Mouse (Mus musculus) CH12F3 (cell line): ENCODE data around the gene S100a5.

Experiments used
- in situ Hi-C: fragments of 300-500 bp; cut with MboI; formaldehyde crosslinking; loops from 2 replicates; pipeline ENCODE4 v1.14.3; 2020; ENCODE audit warnings: low sequenced_read_pairs

The S100a5 gene

DNA sequence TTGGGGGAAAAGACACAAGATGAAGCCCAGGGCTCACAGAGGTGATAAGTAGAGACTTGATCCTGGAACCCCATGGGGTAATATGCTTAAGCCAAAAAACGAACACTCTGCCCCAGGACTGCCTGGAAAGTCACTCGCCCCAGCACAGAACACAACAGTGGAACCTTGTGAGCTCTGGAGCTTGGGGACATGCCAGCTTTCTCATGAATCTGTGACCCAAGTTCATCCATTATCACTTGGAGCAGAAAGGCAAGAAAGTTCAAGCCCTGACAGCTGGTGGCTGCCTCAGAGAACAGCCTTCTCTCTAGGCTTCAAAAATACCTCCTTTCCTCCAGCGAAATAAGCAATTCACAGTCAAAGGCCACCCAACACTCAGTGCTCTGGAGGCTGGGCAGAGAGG, 8.9 kb upstream of the S100a5 start:
- in situ Hi-C loops, result no loop called here

DNA sequence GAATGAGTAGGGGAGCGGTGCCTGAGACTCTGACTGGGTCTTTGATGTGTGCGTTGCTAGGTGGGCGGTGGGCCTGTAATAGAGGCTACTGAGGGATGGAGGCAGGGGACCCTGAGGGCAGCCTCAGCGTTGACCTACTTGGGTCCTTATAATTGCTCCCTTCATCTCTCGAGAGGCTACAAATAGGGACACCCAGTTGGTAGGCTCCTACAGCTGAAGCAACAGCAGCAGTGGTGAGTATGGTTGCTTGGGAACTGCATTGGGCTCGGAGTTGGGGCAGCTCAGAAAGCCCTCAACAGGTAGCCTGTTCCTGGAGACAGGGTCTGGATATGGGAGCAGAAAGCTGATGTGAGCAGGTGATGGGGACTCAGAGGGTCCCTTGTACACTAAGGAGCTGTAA, 8.3 kb upstream of the S100a5 start:
- in situ Hi-C loops, result no loop called here

DNA sequence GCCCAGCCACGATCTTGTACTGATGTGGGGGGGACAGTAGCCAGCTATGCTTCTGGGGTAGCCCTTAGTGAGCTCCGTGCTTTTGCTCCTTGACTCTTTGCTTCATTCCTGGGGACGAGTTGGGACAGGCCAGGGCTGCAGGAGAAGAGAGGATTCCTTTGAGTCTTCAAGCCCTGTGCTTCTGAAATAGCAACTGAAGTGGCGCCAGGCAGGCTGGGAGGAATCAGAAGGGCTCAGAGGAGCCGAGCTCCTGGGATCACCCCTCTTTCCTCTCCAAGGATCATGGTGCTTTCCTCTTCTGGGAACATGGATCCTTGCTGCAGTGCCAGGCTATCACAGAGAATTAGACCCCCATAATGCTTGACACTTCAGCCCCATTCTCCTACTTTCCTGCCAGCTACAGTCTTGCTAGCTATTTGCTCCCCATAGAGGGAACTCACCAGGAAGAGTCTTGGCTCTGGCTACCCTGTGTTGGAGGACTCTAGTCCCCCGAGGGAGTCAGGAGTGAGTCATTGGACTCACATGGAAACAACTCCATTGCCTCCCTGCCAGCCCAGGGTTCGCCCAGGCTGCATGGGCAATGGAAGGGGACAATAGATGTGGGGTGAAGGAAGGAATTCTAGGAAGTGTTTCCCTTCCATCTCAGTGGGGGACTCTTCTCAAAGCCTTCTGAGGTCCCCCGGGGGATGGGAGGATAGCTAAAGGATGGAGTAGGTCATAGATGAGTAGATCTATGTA, 7.7 kb upstream of the S100a5 start:
- in situ Hi-C loops, result no loop called here

DNA sequence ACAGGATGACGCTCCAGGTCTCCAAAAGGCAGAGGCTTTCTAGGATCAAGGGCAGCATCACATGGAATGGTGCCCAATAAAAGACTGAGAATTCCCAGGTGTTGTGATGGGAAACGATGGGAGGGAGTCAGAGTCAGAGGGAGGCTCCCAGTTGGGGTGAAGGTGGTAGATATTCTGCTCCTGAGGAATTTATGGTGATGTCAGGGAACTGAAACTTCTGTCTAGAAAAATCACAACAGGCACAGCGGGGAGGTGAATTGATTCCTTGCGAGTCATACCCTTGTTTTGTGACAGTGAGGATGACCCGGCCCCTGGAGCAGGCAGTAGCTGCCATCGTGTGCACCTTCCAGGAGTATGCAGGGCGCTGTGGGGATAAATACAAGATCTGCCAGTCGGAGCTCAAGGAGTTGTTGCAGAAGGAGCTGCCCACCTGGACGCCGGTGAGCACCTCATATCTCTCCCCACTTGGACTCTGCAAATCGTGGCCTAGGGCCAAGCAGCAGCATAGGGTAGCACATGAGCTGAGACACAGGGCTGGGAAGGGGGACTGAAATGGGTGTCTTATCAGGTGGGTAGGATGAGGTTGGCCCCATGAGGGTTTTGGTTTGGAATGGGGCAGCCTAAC, 6.7 kb upstream of the S100a5 start, which contains the start of gene Gm42674:
Gene Gm42674 (plus strand): TSS at position 419 of the 625 bp plus-strand sequence.
- in situ Hi-C loops, result no loop called here

DNA sequence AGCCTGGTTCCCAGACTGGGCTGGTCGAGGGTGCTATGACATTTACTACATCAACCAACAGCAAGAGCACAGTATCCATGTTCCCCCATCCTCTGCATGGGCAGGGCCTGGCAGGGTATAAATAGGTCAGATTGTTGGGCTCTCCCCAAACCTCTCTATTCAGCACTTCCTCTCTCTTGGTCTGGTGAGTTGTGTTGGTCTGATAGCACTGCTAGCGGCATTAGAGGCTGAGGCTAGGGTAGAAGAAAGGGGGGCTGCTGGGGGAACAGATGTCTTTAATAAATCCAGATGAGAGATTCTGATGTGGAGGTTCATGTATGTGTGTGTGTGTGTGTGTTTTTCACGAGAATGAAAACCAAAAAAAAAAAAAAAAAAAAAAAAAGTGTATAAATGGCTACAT, 4.7 kb upstream of the S100a5 start, which contains the start of gene S100a4:
Gene S100a4 (plus strand): TSS at position 149 of the 400 bp plus-strand sequence.
- in situ Hi-C loops, result no loop called here

DNA sequence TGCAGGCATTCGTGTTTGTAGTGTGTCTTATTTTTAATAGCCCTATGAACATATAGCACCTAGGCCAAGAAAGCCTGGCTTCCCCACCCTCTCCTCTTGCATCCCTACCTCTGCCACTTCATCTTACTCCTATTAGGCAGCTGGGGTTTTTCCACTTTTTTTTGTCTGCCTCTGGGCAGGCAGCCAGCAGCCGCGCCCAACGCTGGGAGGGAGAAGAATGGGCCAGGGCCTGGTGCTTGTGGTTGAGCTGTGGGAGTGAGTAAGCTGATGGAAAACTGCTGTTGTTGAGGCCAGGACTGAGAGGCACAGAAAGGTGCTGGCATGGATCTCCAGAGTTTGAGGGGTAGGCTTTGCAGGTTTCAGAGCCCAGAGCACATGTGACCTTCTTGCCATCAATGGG, 3.9 kb upstream of the S100a5 start:
- in situ Hi-C loops, result no loop called here

DNA sequence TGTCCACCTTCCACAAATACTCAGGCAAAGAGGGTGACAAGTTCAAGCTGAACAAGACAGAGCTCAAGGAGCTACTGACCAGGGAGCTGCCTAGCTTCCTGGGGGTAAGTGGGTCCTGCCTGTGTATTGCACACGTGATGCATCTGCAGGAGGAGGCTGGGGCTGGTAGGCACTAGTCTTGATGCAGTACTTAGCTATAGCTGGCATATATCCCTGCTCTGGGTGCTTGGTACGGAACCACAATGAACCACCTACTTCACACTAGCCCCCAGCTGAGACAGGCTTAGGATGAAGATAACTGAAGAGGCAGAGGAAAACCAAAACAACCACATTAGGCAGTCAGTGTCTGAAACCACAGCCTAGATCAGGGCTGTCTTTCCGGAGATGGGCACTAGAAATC, 3.3 kb upstream of the S100a5 start:
- in situ Hi-C loops, result no loop called here

DNA sequence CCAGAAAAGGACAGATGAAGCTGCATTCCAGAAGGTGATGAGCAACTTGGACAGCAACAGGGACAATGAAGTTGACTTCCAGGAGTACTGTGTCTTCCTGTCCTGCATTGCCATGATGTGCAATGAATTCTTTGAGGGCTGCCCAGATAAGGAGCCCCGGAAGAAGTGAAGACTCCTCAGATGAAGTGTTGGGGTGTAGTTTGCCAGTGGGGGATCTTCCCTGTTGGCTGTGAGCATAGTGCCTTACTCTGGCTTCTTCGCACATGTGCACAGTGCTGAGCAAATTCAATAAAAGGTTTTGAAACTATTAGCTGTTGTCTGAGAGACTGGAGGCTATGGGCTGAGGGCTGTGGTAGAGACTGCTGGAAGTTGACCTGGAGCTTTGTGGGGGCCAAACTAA, 2.6 kb upstream of the S100a5 start:
- in situ Hi-C loops, result no loop called here

DNA sequence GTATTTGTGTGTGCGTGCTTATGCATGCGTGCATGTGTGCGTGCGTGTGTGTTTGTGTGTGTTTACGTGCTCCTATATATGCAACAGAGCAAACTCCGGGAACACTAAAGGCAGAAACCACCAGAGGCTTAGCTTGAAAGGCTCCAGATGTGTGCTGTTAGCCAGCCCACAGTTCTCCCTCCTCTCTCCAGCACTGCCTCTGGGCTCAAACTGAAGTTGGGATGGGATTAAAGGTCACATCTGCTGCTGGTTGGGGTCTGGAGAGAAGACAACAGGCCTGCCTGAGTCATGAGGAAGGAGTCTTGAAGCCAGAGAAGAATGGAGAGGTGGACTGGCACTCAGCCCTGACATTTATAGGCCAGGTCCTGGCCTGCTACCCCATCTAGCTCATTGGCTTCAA, 2.1 kb upstream of the S100a5 start:
- in situ Hi-C loops, result no loop called here

DNA sequence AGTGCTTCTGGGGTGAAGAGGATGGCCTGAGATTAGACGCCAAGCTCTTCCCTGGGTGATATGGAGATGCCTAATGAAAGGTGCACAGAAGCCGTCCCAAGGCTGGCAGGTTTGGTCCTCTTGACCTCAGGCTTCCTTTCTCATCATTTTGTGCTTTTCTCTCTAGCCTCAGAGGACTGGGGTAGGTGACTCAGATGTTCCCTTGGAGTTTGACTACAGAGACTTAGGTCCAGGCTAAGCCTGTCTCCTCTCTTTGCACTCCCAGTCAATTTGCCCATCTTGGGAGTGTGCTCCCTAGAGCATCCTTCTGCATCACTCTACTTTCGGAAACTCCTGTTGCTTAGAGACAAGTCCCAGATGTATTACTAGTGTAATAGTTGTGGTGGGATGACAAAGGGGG, 962 bp upstream of the S100a5 start:
- in situ Hi-C loops, result no loop called here

DNA sequence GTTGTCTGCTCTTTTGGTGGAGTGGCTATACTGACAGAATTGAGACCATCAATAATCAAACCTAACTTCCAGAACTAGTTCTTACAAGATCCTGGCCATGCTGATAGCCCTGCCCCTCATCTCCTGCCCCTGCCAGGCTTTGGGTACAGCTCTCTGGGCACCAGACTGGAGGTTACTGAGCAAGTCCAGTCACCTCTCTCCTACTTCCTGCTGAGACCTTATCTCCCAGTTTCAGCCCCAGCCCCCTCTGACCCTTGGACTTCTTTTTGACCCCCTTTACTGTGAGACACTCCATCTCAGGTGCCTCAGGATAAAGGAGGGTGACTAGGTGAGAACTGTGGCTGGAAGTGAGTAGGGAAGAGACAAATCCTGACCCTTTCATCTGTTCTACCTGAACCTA, 779 bp downstream of the S100a5 start:
- in situ Hi-C loops, result no loop called here

DNA sequence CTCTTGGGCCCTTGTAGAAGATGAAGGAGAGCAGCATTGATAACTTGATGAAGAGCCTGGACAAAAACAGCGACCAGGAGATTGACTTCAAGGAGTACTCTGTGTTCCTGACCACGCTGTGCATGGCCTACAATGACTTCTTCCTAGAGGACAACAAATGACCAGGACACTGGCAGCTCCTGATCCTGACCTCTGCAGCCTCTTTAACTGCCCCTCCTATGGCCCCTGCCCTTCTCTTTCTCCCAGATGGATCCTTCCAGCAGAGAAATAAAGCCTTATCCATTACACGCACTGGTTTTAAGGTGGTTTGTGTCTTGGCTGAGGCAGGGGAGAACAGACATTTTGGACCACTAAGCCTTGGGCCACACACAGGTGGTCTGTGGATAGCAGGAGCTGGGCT, 3.2 kb downstream of the S100a5 start:
- in situ Hi-C loops, result no loop called here

DNA sequence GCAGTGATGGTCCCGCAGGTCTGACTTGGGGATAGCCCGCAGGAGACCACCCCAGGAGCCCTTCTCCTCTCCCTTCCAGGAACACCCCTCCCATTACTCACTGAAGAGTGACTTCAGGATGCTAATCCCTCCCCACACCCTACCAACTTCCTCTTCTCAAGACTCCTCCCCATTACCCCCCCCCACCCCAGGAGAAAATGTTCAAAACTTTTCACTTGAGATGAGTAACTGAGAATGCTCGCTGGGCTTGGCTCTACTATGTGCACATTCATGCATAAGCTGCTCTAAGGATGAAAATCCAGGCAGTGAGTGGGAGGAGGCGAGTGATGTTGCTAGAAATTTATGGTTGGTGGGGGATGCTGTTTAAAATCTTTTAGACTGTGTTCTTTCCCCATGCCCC, 3.7 kb downstream of the S100a5 start:
- in situ Hi-C loops, result no loop called here

DNA sequence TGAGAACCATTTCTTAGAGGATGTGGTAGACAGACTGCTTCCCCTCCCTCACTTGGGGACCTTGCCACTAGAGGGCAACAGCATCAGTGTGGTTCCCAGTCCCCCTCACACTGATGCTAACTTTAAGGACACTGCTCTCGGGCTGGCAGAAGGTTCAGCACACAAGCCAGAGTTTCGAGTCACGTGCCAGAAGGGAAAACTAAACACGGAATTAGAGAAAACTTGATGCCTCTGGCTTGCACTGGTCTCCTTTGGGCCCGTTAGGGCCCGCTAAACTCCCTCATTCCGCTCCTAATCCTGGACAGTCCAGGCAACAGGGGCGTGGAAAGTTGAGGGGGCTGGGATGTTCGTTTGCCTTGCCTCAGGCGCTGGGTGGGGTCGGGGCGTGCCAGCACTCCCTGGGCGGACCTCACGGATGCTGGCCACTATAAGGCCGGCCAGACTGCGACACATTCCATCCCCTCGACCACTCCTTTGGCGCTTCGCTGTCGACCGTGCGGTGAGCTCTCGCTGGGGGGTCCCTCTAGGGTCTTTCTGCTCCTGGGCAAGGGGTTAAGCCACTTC, 4.5 kb downstream of the S100a5 start, which contains the start of gene S100a6:
Gene S100a6 (plus strand): TSS at position 155 of the 564 bp plus-strand sequence.
- in situ Hi-C loops, result no loop called here

DNA sequence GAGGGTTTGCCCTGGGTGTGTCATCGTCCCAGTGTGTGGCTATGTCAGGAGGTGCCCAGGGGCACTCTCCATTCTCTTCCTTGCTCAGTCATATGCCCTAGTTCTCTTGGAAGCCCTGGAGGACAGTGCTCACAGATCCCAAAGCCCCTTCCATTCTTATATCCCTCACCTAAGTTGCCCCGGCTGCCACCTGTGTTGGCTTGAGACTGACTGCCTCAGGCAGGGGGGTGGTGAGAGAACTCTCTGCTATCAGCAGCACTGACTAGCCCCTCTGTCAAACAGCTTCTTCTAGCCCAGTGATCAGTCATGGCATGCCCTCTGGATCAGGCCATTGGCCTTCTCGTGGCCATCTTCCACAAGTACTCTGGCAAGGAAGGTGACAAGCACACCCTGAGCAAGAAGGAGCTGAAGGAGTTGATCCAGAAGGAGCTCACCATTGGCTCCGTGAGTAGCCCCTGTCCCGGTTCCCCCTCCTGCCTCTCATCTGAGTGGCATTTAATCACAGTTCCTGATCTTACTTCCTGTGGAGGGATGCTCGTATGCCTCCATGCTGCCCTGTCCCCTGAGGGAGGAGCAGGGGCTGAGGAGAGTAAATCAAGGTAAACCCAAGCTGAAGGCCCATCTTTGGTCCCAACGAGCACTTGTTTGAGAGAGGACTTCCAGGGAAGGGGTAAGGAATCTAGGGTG, 5.3 kb downstream of the S100a5 start:
- in situ Hi-C loops, result no loop called here

DNA sequence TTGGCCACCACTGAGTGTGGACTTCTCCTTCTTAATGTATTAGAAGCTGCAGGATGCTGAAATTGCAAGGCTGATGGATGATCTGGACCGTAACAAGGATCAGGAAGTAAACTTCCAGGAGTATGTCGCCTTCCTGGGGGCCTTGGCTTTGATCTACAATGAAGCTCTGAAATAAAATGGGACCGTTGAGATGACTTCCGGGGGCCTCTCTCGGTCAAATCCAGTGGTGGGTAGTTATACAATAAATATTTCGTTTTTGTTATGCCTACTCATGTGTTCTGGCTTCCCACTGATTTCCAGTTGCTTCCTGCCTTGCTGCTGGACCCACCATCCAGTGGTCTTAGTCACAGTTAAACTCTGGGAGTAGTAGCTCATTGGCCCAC, 5.8 kb downstream of the S100a5 start:
- in situ Hi-C loops, result no loop called here

DNA sequence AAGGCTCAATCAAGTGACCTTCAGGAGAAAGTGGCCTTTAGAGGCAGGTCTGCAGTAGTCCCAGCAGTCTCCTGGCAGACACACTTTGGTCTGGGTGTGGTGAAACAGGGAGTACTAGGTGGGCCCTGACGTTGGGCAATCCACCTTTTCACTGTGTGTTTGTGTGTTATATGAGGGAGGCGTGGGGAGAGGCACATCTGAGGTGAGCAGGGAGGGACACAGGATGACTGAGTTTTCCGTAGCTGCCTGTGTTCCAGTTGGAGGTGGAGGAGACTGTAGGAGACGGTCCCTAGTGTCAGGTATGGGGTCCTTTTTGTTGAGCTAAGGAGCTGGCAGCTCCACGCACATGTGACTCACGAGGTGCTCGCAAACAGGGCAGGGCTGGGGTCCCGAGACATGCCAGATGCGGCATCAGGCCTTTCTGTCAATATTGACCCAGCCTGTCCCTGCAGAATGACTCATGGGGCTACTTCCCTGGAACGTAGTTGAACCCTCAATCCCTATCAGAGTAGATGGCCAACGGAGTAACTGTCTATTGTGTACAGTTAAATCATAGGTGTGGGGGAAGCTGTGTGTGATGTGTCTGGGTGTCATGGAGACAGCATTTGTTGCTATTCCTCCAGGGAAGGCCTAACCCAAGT, 6.4 kb downstream of the S100a5 start:
- in situ Hi-C loops, result no loop called here

DNA sequence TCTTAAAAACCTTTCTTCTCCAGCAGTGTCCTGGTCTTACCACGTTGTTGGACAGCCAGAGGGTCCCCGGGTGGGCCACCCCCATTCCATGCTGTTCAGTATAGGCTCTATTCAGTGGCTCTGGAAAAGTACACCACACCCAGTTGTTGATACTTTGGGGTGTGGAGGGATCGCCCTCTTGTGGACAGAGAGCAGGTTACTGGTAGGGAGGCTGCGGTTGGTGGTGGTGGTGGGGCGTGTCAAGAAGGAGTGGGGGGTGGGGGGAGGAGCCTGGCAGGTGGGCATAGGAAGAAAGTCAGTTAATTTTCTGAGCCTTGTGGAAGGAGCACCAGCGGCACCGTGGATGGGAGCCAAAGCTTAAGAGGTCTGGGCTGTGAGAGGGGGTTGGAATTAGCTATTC, 7.1 kb downstream of the S100a5 start:
- in situ Hi-C loops, result no loop called here

DNA sequence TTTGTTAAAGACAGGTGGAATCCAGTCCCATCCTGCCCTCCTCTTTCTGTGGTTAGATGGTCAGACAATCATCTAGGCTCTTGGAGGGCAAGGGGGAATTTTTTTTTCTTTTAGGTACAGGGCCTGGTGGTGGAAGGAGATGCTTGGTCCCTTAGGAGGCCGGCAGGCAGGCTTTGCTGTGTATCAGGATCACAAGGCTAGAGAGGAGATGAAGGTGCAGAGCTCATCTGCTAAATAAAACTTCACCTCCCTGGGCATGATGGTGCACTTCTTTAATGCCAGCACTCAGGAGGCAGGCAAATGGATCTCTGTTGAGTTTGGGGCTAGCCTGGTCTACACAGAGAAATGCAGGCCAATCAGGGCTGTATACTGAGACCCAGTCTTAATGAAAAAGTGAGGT, 7.6 kb downstream of the S100a5 start:
- in situ Hi-C loops, result no loop called here

DNA sequence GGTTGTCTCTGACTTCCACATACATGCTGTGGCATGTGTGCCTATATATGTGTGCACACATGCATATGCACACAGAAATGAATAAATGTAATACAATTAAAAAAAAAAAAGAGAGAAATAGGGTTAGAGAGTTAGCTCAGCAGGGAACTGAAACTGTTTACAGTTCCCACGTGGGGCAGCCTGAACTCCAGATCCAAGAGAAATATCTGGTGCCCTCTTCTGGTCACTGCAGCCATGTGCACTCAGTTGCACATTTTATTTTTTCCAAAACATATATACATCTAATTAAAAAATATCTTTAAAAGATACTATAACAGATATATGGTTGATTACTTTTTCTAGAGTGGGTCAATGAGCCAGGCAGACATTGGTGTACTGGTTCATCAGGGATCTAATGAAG, 9.3 kb downstream of the S100a5 start:
- in situ Hi-C loops, result no loop called here

DNA sequence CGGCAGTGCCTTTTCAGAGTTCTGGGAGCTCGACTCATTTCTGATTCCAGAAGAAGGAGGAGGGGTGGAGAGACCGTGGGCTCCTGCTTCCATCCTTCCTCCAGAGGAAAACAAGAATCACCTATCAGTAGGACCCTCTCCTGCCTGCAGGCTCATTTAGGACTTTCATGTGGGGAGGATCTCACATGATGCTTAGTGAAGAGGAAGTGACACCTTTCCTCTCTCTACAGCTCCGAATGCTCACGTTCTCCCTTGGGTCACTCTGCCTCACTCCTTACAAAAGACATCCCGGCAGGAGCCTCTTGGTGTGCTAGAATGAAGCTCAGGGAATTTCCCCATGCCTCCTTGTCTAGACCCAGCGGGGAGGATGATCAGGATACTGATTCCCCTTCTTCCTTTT, 13.2 kb downstream of the S100a5 start:
- in situ Hi-C loops, result no loop called here
